Mouse (Mus musculus) liver, embryonic 14.5 days (tissue): ENCODE measurements around the gene Pabpc4. TPM values are rescaled to one million over a fixed set of nuclear protein-coding genes. Genes with fewer than 3 reads are reported as not detected.

ENCODE experiments used
- ATAC-seq: fragments of 200-750 bp; cut with Nextera tagmentation; 2 replicates; pipeline ENCODE4 v1.8.0; 2017; ENCODE audit warnings: moderate number of reproducible peaks, mild to moderate bottlenecking, moderate library complexity; ENCODE audit not compliant: insufficient read depth
- DNase-seq, 3 experiments: peaks; one replicate each; pipeline ENCODE4 v3.0.0-alpha.2; 2012 to 2013; ENCODE audit warnings: low read depth in 3 of 3, low spot score in 3 of 3
- H3K27ac ChIP-seq: fragments of 300-500 bp; sonication (generic); 2 replicates; pipeline ENCODE4 v1.5.1; 2014; ENCODE audit warnings: moderate library complexity, mild to moderate bottlenecking, control low read depth, inconsistent platforms
- H3K27me3 ChIP-seq: fragments of 300-500 bp; sonication (generic); 2 replicates; pipeline ENCODE4 v1.6.1; 2014; ENCODE audit warnings: mild to moderate bottlenecking, low read length, moderate library complexity; ENCODE audit not compliant: control insufficient read depth, insufficient read depth
- H3K36me3 ChIP-seq: fragments of 300-500 bp; sonication (generic); replicated peaks from 2 replicates; pipeline ENCODE4 v1.6.1; 2014; ENCODE audit warnings: low read depth; ENCODE audit not compliant: control insufficient read depth, insufficient read depth
- H3K4me1 ChIP-seq, 2 experiments: fragments of 200-500 bp in 1 of 2; fragments of 300-500 bp in 1 of 2; sonication (generic) in 1 of 2; replicated peaks; 2 replicates each; pipeline ENCODE4 v1.6.1; 2012 to 2014; ENCODE audit warnings: antibody characterized with exemption in 1 of 2, inconsistent platforms in 1 of 2, low read length in 1 of 2; ENCODE audit not compliant: control insufficient read depth in 2 of 2, insufficient read depth in 2 of 2
- H3K4me2 ChIP-seq: fragments of 300-500 bp; sonication (generic); 2 replicates; pipeline ENCODE4 v1.6.1; 2014; ENCODE audit warnings: low read depth, mild to moderate bottlenecking, control low read depth, moderate library complexity
- H3K4me3 ChIP-seq, 2 experiments: fragments of 200-500 bp in 1 of 2; fragments of 300-500 bp in 1 of 2; sonication (generic) in 1 of 2; 2 replicates each; pipeline ENCODE4 v1.5.1; 2012 to 2014; ENCODE audit warnings: low read depth in 2 of 2, low read length in 2 of 2, mild to moderate bottlenecking in 2 of 2, control low read depth in 1 of 2, inconsistent platforms in 1 of 2, moderate library complexity in 1 of 2; ENCODE audit not compliant: insufficient read depth in 1 of 2
- H3K9ac ChIP-seq: fragments of 300-500 bp; sonication (generic); replicated peaks from 2 replicates; pipeline ENCODE4 v1.6.1; 2014; ENCODE audit warnings: mild to moderate bottlenecking, control low read depth, moderate library complexity
- H3K9me3 ChIP-seq: fragments of 300-500 bp; sonication (generic); 2 replicates; pipeline ENCODE4 v1.6.1; 2016; ENCODE audit warnings: low read length, mixed read lengths; ENCODE audit not compliant: control insufficient read depth
- CTCF ChIP-seq: IDR thresholded peaks from 2 replicates; pipeline ENCODE4 v1.5.1; 2016; ENCODE audit warnings: antibody characterized with exemption, low read depth, control low read depth
- EP300 ChIP-seq: IDR thresholded peaks from 2 replicates; pipeline ENCODE4 v1.6.1; 2016; ENCODE audit warnings: antibody characterized with exemption, low read depth
- WGBS: fragments of 180-500 bp; shearing (Covaris S2); extraction: QIAGEN DNeasy Blood & Tissue Kit; methylation state at CpG from one replicate; pipeline ENCODE4 v1.1.7; 2014; ENCODE audit not compliant: insufficient replicate concordance; 5-methylcytosine and 5-hydroxymethylcytosine counted together
- polyA plus RNA-seq, 2 experiments: library from polyadenylated mRNA; depleted of rRNA in 1 of 2; stranded (reverse) in 1 of 2; unstranded in 1 of 2; fragments of >200 nt; fragmentation: Nextera tagmentation in 1 of 2; extraction: Ambion mirVana in 1 of 2; gene quantifications; 2 replicates each; pipeline versions ENCODE4 v1.2.1 to v1.2.3; 2012 to 2014

Pabpc4 gene
- polyA plus RNA-seq, 2 experiments, result 101 to 209 TPM

DNA sequence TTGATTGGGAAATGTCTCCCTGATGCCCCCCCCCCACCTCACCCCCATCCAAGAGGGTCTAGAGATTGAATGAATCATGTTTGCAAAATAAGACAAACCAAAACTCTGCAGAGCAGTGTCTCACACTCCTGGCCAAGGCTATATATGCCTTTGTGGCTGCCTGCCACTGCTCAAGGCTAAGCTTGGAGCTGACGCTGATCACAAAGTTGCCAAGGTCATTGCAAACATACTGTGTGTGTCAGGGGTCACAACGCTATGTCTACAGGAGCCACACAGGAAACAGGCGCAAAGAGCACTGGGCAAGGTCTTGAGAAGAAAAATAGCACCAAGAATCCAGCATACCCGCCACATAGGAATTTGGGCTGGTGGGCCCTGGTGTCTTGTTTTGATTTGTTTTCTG is 41.5 kb upstream of the Pabpc4 start:
- 53% methylated on average over 4 of the region's 4 CpGs for WGBS
- Histone ChIP-seq H3K4me2 (no peak overlapping the region), H3K27ac (no peak overlapping the region), H3K27me3 (no peaks in the 10 kb centered on the region), H3K9me3 (no peaks in the 10 kb centered on the region), H3K9ac (no peak overlapping the region), H3K4me1 (no peaks in the 10 kb centered on the region), H3K4me3 (no peak overlapping the region), H3K36me3 (no peaks in the 10 kb centered on the region)
- no peak for DNase-seq
- ATAC-seq, result no peak
- TF ChIP-seq CTCF, result no peak
- no peak for TF ChIP-seq EP300

DNA sequence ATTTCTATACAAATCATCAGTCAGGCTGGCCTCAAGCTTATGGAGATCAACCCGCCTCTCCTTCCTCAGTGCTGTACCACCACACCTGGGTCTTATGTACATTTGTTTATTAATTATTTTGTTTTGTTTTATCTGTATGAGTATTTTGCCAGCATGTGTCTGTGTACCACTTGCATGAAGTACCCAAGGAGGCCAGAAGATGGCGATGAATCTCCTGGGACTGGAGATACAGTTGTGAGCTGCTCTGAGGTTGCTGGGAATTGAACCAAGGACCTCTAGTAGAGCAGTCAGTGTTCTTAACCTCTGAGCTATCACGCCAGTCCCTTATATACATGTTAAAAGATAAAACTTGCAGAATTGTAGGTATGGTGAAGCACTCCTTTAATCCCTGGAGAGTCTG is 38.8 kb upstream of the Pabpc4 start:
- H3K4me2 ChIP-seq, result no peak overlapping the region
- WGBS, result 30% methylated on average over 3 of the region's 3 CpGs
- no peaks in the 10 kb centered on the region for H3K27me3 ChIP-seq
- H3K27ac ChIP-seq, result no peak overlapping the region
- no peaks in the 10 kb centered on the region for H3K9me3 ChIP-seq
- no peaks in the 10 kb centered on the region for H3K4me1 ChIP-seq
- no peak overlapping the region for H3K9ac ChIP-seq
- DNase-seq (no peak), ATAC-seq (no peak)
- no peak overlapping the region for H3K4me3 ChIP-seq
- no peaks in the 10 kb centered on the region for H3K36me3 ChIP-seq
- TF ChIP-seq CTCF, result peak; percentile 61
- TF ChIP-seq EP300, result no peak

DNA sequence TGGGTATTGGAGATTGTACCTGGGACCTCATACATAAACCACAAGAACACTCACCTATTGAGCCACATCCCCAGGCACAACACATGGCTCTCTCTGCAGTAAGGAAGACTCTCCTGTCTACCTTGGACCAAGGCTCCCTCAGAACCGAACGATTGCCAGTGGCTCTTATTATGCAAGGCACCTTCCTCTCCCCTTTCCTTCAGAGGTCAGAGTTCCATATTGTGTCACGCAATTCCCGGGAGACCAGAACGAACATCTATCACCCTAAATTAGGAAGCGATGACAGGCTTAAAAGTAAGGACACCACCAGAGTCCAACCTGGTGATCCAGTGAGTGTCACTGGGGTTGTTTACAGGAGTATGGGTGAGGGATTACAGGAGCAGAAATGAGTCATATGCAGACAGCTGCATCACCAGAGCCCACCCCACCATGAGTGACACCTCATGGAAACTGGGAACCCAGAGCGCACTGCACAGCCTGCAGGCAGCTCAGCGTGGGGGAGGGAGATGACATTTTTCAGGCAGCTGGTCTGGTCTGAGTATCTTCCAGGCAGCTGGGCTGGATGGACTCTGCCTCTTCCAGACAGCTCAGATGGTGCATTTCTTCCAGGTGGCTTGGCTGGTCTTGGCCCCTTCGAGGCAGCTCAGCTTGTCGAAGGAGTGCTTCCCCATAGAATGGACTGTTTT is 36.3 kb upstream of the Pabpc4 start:
- Histone ChIP-seq H3K27ac (no peak overlapping the region), H3K4me3 (no peak overlapping the region)

DNA sequence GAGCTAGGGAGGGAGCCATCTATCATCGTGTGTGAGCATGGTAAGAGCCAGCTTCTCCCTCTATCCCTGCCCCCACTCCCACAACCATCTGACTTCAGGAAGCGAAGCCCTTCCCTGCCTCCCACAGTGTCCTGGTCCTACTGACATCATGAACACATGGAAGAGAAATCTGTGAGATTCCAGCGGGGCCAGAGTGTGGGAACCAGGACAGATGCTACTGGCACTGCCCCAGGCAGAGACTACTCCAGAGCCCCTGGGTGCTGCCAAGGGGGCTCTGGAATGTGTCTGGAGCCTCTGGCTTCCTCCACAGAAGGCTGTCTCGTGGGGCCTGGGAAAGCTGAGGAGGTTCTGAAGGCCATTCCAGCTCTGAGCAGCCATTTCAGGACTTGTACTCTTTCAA is 34.4 kb upstream of the Pabpc4 start:
- no peak overlapping the region for H3K4me3 ChIP-seq
- TF ChIP-seq CTCF (no peak), EP300 (no peak)
- no peaks in the 10 kb centered on the region for H3K9me3 ChIP-seq
- ATAC-seq (no peak), DNase-seq (no peak)
- H3K4me2 ChIP-seq, result no peak overlapping the region
- H3K4me1 ChIP-seq, result no peaks in the 10 kb centered on the region
- WGBS, result 32% methylated on average over 4 of the region's 4 CpGs
- H3K9ac ChIP-seq, result no peak overlapping the region
- H3K27ac ChIP-seq, result no peak overlapping the region
- H3K36me3 ChIP-seq, result no peaks in the 10 kb centered on the region
- H3K27me3 ChIP-seq, result peaks cover 3% of the 10 kb centered on the region; the same call in 1 of the 2 replicates

More for the DNA sequence above, 36.3 kb upstream of the Pabpc4 start:
- no peak for TF ChIP-seq CTCF
- no peak for TF ChIP-seq EP300
- DNase-seq (no peak), ATAC-seq (no peak)
- Histone ChIP-seq H3K9ac (no peak overlapping the region), H3K4me2 (no peak overlapping the region), H3K36me3 (no peaks in the 10 kb centered on the region), H3K4me1 (no peaks in the 10 kb centered on the region), H3K27me3 (peaks cover 3% of the 10 kb centered on the region; the same call in 1 of the 2 replicates), H3K9me3 (no peaks in the 10 kb centered on the region)
- 60% methylated on average over 10 of the region's 10 CpGs for WGBS

DNA sequence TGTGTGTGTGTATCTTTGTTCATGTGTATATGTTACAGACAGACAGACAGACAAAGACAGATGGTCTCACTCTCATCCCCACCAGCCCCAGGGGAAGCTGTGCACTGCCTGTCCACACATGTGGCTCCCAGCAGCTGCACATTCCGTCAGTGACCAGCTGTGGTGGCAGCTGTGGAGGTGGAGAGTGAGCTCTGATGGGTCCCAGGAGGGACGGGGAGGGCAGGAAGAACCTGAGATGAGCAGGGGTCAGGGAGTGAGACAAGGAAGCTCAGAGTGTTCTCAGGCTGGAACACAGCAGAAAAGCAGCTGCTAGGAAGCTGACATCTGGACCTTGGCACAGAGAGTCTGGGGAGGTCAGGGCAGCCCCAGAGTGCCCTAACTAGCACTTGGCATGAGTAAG is 33.9 kb upstream of the Pabpc4 start:
- no peaks in the 10 kb centered on the region for H3K4me1 ChIP-seq
- TF ChIP-seq CTCF (no peak), EP300 (no peak)
- no peak overlapping the region for H3K27ac ChIP-seq
- DNase-seq, result no peak
- H3K9me3 ChIP-seq, result no peaks in the 10 kb centered on the region
- no peak overlapping the region for H3K4me3 ChIP-seq
- ATAC-seq, result no peak
- H3K27me3 ChIP-seq, result peaks cover 9% of the 10 kb centered on the region
- H3K9ac ChIP-seq, result no peak overlapping the region
- no peak overlapping the region for H3K4me2 ChIP-seq
- WGBS, result 25% methylated on average over 2 of the region's 2 CpGs
- H3K36me3 ChIP-seq, result no peaks in the 10 kb centered on the region
